Mouse (Mus musculus): ENCODE data around the gene Enthd1.
A peak's percentile ranks its signal among the peaks of the same experiment; 100 is the strongest.

Gene Enthd1

GRCm38 (mm10) chr15:80574211-80575040 is 9.5 kb upstream of the Enthd1 start:
- DNase-seq (ENCODE audit: low read depth, low spot score), result no peak

GRCm38 (mm10) chr15:80572811-80573520 is 8.0 kb upstream of the Enthd1 start:
- no peak for DNase-seq (ENCODE audit: low read depth, low spot score)

- DNase-seq (ENCODE audit: low read depth, low spot score), result no peak
Observed at GRCm38 (mm10) chr15:80572291-80572690, 7.3 kb upstream of the Enthd1 start, which contains the start of gene Grap2. Gene Grap2, plus strand, starts transcription at chr15:80572594.

GRCm38 (mm10) chr15:80571611-80572010 is 6.7 kb upstream of the Enthd1 start:
- no peak for DNase-seq (ENCODE audit: low read depth, low spot score)

GRCm38 (mm10) chr15:80570226-80570625 is 5.3 kb upstream of the Enthd1 start:
- no peak for DNase-seq (ENCODE audit: low read depth, low spot score)

- DNase-seq (ENCODE audit: low read depth, low spot score), result no peak
Observed at GRCm38 (mm10) chr15:80569205-80569604, 4.2 kb upstream of the Enthd1 start.

GRCm38 (mm10) chr15:80567731-80568130 is 2.8 kb upstream of the Enthd1 start:
- DNase-seq (ENCODE audit: low read depth, low spot score), result no peak

- DNase-seq (ENCODE audit: low read depth, low spot score), result no peak
Observed at GRCm38 (mm10) chr15:80567139-80567538, 2.2 kb upstream of the Enthd1 start.

- no peak for DNase-seq (ENCODE audit: low read depth, low spot score)
Observed at GRCm38 (mm10) chr15:80566696-80567095, 1.7 kb upstream of the Enthd1 start.

GRCm38 (mm10) chr15:80563634-80564208 is 1.2 kb downstream of the Enthd1 start:
- no peak for DNase-seq (ENCODE audit: low read depth, low spot score)

- no peak for DNase-seq (ENCODE audit: low read depth, low spot score)
Observed at GRCm38 (mm10) chr15:80562446-80562845, 2.5 kb downstream of the Enthd1 start.

GRCm38 (mm10) chr15:80560646-80561580 is 4.0 kb downstream of the Enthd1 start:
- no peak for DNase-seq (ENCODE audit: low read depth, low spot score)

GRCm38 (mm10) chr15:80559978-80560377 is 5.0 kb downstream of the Enthd1 start:
- DNase-seq (ENCODE audit: low read depth, low spot score), result no peak

- no peak for DNase-seq (ENCODE audit: low read depth, low spot score)
Observed at GRCm38 (mm10) chr15:80559534-80559933, 5.4 kb downstream of the Enthd1 start.

GRCm38 (mm10) chr15:80557745-80558144 is 7.2 kb downstream of the Enthd1 start:
- DNase-seq (ENCODE audit: low read depth, low spot score), result peak; percentile 2

GRCm38 (mm10) chr15:80556021-80556420 is 8.9 kb downstream of the Enthd1 start:
- no peak for DNase-seq (ENCODE audit: low read depth, low spot score)

- no peak for DNase-seq (ENCODE audit: low read depth, low spot score)
Observed at GRCm38 (mm10) chr15:80554860-80555822, 9.8 kb downstream of the Enthd1 start.

GRCm38 (mm10) chr15:80545430-80545829 is 19.5 kb downstream of the Enthd1 start:
- no peak for DNase-seq (ENCODE audit: low read depth, low spot score)

GRCm38 (mm10) chr15:80544115-80544514 is 20.8 kb downstream of the Enthd1 start:
- DNase-seq (ENCODE audit: low read depth, low spot score), result no peak

GRCm38 (mm10) chr15:80538671-80539340 is 26.1 kb downstream of the Enthd1 start:
- no peak for DNase-seq (ENCODE audit: low read depth, low spot score)

Measured in retina, postnatal 7 days (tissue).